In genomic region chr10:121640944-121641271, GRCm38 (mm10) we compare ENCODE assay signal across 8 mouse cellular contexts. TPM values are rescaled to one million over a fixed set of nuclear protein-coding genes. Genes with fewer than 3 reads are reported as not detected.
DNase-seq lines count a peak whose midpoint lies in the region; ATAC-seq and TF ChIP-seq lines count a peak whose summit lies in the region.

No protein-coding gene starts in this region.

- TF ChIP-seq POLR2A in MEL (IDR thresholded peaks at IDR 0.05; ENCODE audit: control insufficient read depth in 1 of 2, insufficient read depth in 1 of 2, low read depth in 1 of 2, low read length in 2 of 2, poor library complexity in 1 of 2) = no peak

- H3K9ac ChIP-seq in heart, embryonic 12.5 days = peak overlapping the region; percentile 64; the same call in 1 of the 2 replicates
- peak overlapping the region; percentile 62 for H3K9ac ChIP-seq in MEL (ENCODE audit: control insufficient read depth, low read depth, low read length, poor library complexity, severe bottlenecking)
- no peak overlapping the region; the same call in 1 of the 2 replicates for H3K9ac ChIP-seq in liver, postnatal 0 days (replicated peaks)

- 16% methylated on average over 10 of the region's 10 CpGs for WGBS in heart, embryonic 12.5 days
- WGBS in liver, postnatal 0 days (ENCODE audit: insufficient replicate concordance) = 14% methylated on average over 10 of the region's 10 CpGs

- TF ChIP-seq RAD21 in MEL (IDR thresholded peaks at IDR 0.05; ENCODE audit: low read depth, low read length) = no peak

- H3K9me3 ChIP-seq in heart, embryonic 12.5 days (replicated peaks) = no peaks in the 10 kb centered on the region
- H3K9me3 ChIP-seq in MEL (replicated peaks; ENCODE audit: insufficient read depth, low read length) = no peaks in the 10 kb centered on the region
- no peaks in the 10 kb centered on the region for H3K9me3 ChIP-seq in liver, postnatal 0 days (ENCODE audit: low read length)

- DNase-seq in heart, postnatal 25 days (ENCODE audit: low spot score) = no peak
- no peak for DNase-seq in MEL (ENCODE audit: low read depth, low spot score)
- DNase-seq in forelimb bud, embryonic 11.5 days (ENCODE audit: low read depth, low spot score) = peak; percentile 50
- DNase-seq in liver, postnatal 0 days = no peak
- DNase-seq in adrenal gland, postnatal 4 days (ENCODE audit: low spot score in 2 of 2) = no peak
- DNase-seq in urinary bladder, adult 18-20 months (ENCODE audit: low spot score in 2 of 2) = no peak
- no peak for DNase-seq in adrenal gland, postnatal 10 days

- no peak for TF ChIP-seq EP300 in MEL (IDR thresholded peaks at IDR 0.05; ENCODE audit: low read depth in 1 of 2, low read length in 2 of 2)
- TF ChIP-seq EP300 in liver, postnatal 0 days (IDR thresholded peaks at IDR 0.05; ENCODE audit: low read depth) = no peak

- intact Hi-C loops in heart, postnatal 25 days (cut with DNase I) = loop anchor here (1.0 kb wide), 1 partner anchor 411 kb away; no protein-coding TSS in a partner anchor

- peak overlapping the region; percentile 98 for H3K4me2 ChIP-seq in heart, embryonic 12.5 days
- H3K4me2 ChIP-seq in liver, postnatal 0 days (ENCODE audit: low read depth, low read length) = peak overlapping the region; percentile 72

- peaks cover 32% of the 10 kb centered on the region for H3K27me3 ChIP-seq in heart, embryonic 12.5 days (replicated peaks)
- H3K27me3 ChIP-seq in MEL (ENCODE audit: control insufficient read depth in 1 of 2, insufficient read depth in 2 of 2, low read length in 2 of 2) = no peaks in the 10 kb centered on the region
- H3K27me3 ChIP-seq in liver, postnatal 0 days (ENCODE audit: insufficient read depth, low read length) = peaks cover 41% of the 10 kb centered on the region

- H3K36me3 ChIP-seq in heart, embryonic 12.5 days = no peaks in the 10 kb centered on the region
- peaks cover 0 to 24% of the 10 kb centered on the region in 2 experiments; a peak in 2 of 4 replicates for H3K36me3 ChIP-seq in MEL (ENCODE audit: control insufficient read depth in 1 of 2, insufficient read depth in 2 of 2, low read length in 2 of 2)
- H3K36me3 ChIP-seq in liver, postnatal 0 days (replicated peaks; ENCODE audit: insufficient read depth, low read length) = no peaks in the 10 kb centered on the region

- no peak for ATAC-seq in heart, embryonic 12.5 days (ENCODE audit: insufficient number of reproducible peaks, low FRiP score)
- no peak for ATAC-seq in liver, postnatal 0 days

- H3K79me2 ChIP-seq in MEL (ENCODE audit: control insufficient read depth, insufficient read depth, low read length, poor library complexity) = peaks cover 8% of the 10 kb centered on the region

- TF ChIP-seq CTCF in MEL (IDR thresholded peaks at IDR 0.05 in 2 of 3, conservative IDR thresholded peaks at IDR 0.05 in 1 of 3; ENCODE audit: control insufficient read depth in 1 of 3, insufficient read depth in 1 of 3, low read depth in 2 of 3, low read length in 3 of 3, poor library complexity in 1 of 3, severe bottlenecking in 1 of 3) = no peak
- no peak for TF ChIP-seq CTCF in liver, postnatal 0 days (IDR thresholded peaks at IDR 0.05; ENCODE audit: low read depth)

- H3K4me3 ChIP-seq in heart, embryonic 12.5 days = peak overlapping the region; percentile 63
- H3K4me3 ChIP-seq in MEL (ENCODE audit: control insufficient read depth in 1 of 2, insufficient read depth in 1 of 2, low read depth in 2 of 2, low read length in 2 of 2) = peak overlapping the region; percentile 63 to 77
- H3K4me3 ChIP-seq in liver, postnatal 0 days (ENCODE audit: low read depth, low read length) = peak overlapping the region; percentile 55

- peaks cover 13% of the 10 kb centered on the region; the same call in 1 of the 2 replicates for H3K4me1 ChIP-seq in heart, embryonic 12.5 days (replicated peaks)
- peaks cover 10 to 19% of the 10 kb centered on the region in 2 experiments for H3K4me1 ChIP-seq in MEL (ENCODE audit: control insufficient read depth in 1 of 2, insufficient read depth in 2 of 2, low read length in 2 of 2)
- H3K4me1 ChIP-seq in liver, postnatal 0 days (ENCODE audit: insufficient read depth) = peaks cover 16% of the 10 kb centered on the region; the same call in 1 of the 2 replicates

- no peak overlapping the region for H3K27ac ChIP-seq in heart, embryonic 12.5 days (ENCODE audit: poor library complexity, severe bottlenecking)
- peak overlapping the region; percentile 78 for H3K27ac ChIP-seq in MEL (ENCODE audit: control insufficient read depth, low read depth, low read length)
- no peak overlapping the region for H3K27ac ChIP-seq in liver, postnatal 0 days (ENCODE audit: low read depth)

TF ChIP-seq in MEL, 35 proteins besides CTCF, POLR2A, EP300 and RAD21:
- no peak for TF ChIP-seq ETS1 (IDR thresholded peaks at IDR 0.05; ENCODE audit: low read depth, low read length)
- TF ChIP-seq HCFC1 (IDR thresholded peaks at IDR 0.05; ENCODE audit: low read depth, low read length) = no peak
- TF ChIP-seq POLR2AphosphoS5 (IDR thresholded peaks at IDR 0.05; ENCODE audit: borderline replicate concordance, low read depth, low read length) = no peak
- TF ChIP-seq TCF12 (IDR thresholded peaks at IDR 0.05; ENCODE audit: low read depth, low read length) = no peak
- no peak for TF ChIP-seq ZC3H11A (IDR thresholded peaks at IDR 0.05; ENCODE audit: low read depth, low read length)

RNA-seq across cellular contexts. Expression of gene D930020B18Rik, which starts 0.5 kb away (rescaled TPM):
- polyA plus RNA-seq in heart, embryonic 12.5 days (2016; fragmentation: Nextera tagmentation; extraction: Ambion mirVana) = 0.09 TPM in 1 of 2 replicates, not detected in the other
- total RNA-seq in heart, postnatal 25 days (2021) = not detected
- 0.46 and 0.65 TPM in 2 replicates for total RNA-seq in MEL (2012; rRNA removed)
- polyA plus RNA-seq in MEL (2012; ENCODE audit: insufficient read depth in 1 of 2, insufficient read length in 2 of 2, low read depth in 1 of 2, low replicate concordance in 2 of 2, missing spikeins in 1 of 2) = under 1 TPM in 1 of 2 experiments, not detected in 1; 0.61 TPM
- polyA plus RNA-seq in liver, postnatal 0 days (2015; fragmentation: Nextera tagmentation; extraction: Ambion mirVana) = not detected in 2 replicates
- total RNA-seq in adrenal gland, postnatal 4 days (2021) = under 1 TPM in 1 of 2 experiments, not detected in 1; 0.14 TPM
- total RNA-seq in adrenal gland, postnatal 10 days (2021) = not detected

RNA-seq across cellular contexts. Expression of gene Xpot, which starts 14.8 kb away (rescaled TPM):
- 43.7 and 47.6 TPM in 2 replicates for polyA plus RNA-seq in heart, embryonic 12.5 days (2016; fragmentation: Nextera tagmentation; extraction: Ambion mirVana)
- 10 to 100 TPM; 24.3 to 24.7 TPM for total RNA-seq in heart, postnatal 25 days (2021)
- 154 and 182 TPM in 2 replicates for total RNA-seq in MEL (2012; rRNA removed)
- polyA plus RNA-seq in MEL (2012; ENCODE audit: insufficient read depth in 1 of 2, insufficient read length in 2 of 2, low read depth in 1 of 2, low replicate concordance in 2 of 2, missing spikeins in 1 of 2) = 100 to 1,000 TPM; 122 to 304 TPM
- polyA plus RNA-seq in liver, postnatal 0 days (2015; fragmentation: Nextera tagmentation; extraction: Ambion mirVana) = 17.5 and 19.4 TPM in 2 replicates
- total RNA-seq in adrenal gland, postnatal 4 days (2021) = 10 to 100 TPM; 66.1 to 69.0 TPM
- 10 to 100 TPM; 44.9 to 48.2 TPM for total RNA-seq in adrenal gland, postnatal 10 days (2021)

RNA-seq across cellular contexts. Expression of gene Tbk1, which starts 54.3 kb away (rescaled TPM):
- polyA plus RNA-seq in heart, embryonic 12.5 days (2016; fragmentation: Nextera tagmentation; extraction: Ambion mirVana) = 23.9 and 27.7 TPM in 2 replicates
- 10 to 100 TPM; 16.7 to 20.4 TPM for total RNA-seq in heart, postnatal 25 days (2021)
- 18.0 and 21.5 TPM in 2 replicates for total RNA-seq in MEL (2012; rRNA removed)
- polyA plus RNA-seq in MEL (2012; ENCODE audit: insufficient read depth in 1 of 2, insufficient read length in 2 of 2, low read depth in 1 of 2, low replicate concordance in 2 of 2, missing spikeins in 1 of 2) = 10 to 100 TPM in 1 of 2 experiments, not detected in 1; 31.1 TPM
- 11.4 and 14.4 TPM in 2 replicates for polyA plus RNA-seq in liver, postnatal 0 days (2015; fragmentation: Nextera tagmentation; extraction: Ambion mirVana)
- 10 to 100 TPM; 44.3 to 53.2 TPM for total RNA-seq in adrenal gland, postnatal 4 days (2021)
- total RNA-seq in adrenal gland, postnatal 10 days (2021) = 10 to 100 TPM; 32.4 to 38.4 TPM
